Mouse (Mus musculus): Measurements from ENCODE around the gene Sys1.

Gene Sys1

DNA sequence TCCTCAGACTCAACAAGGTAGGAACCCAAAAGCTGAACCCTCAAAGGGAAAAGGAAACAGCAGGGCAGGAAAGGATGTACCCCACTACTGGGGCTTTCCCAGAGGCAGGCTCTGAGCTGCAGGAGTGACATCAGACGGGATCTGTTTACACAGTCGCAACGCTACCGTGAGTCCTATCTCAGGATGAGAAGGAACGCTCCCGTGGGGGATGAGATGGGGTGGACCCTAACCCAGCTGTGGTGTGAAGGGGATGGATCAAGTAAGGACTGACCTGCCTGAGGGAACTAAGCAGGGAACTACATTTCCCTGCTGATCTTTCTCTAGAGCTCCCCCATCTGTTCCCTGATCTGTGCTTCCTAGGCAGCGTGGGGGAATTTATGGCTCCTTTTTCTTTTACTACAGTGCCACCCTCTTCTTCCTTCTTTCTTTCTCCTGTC lies at the start of gene Sys1:
Sys1 (plus strand) TSS at position 101 of the 437 bp plus-strand sequence.
- DNase-seq, result peak; percentile 49 to 62

DNA sequence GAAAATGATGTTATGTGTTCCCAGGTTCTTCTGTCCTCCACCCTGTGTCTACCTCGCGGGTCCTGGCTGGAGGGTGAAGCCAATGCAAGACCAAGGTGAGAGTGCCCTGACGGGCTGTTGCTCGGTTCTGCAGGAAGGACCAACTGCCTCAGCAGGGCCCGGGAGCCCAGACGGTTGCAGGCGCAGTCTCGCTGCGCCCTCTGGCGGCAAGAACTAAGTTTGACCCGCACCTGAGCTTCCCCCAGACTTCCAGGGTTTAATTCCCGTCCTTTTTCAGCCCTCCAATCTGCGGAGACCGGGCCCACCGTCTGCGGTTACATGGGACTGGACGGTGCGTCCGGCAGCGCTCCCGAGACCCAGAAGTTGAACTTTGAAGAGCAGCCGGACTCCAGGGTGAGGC lies 49.1 kb upstream of the Sys1 start:
- DNase-seq, result peak; percentile 48 to 69

DNA sequence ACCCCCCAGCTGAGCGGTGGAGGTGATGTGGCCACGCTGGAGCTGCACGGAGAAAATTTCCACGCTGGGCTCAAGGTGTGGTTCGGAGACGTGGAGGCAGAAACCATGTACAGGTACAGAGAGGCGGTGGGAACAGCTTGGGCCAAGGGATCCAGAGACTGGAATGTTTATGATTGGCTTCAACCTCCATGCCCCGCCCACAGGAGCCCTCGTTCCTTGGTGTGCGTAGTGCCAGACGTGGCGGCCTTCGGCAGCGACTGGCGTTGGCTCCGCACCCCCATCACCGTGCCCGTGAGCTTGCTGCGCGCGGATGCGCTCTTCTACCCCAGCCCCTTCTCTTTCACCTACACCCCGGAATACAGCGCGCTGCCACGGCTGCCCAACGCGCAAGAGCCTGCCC lies 42.6 kb upstream of the Sys1 start:
- DNase-seq, result no peak

DNA sequence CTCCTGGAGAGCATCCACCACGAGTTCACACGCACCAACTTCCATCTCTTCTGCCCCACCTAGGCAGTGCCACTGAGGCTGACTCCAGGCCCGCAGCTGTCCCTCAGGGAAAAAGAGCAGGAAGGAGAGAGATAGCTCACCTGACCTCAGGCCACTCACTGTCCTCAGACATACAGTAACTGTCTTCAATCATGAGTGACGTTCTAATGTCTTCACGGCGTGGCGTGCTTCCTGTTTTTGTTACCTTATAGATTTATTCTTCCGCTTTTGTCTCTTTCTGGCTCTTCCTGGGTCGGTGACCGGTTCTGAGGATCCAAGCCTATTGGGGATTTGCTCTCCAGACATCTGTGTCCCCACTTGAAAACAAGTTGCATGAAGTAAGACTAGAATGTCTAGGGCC lies 42.2 kb upstream of the Sys1 start:
- no peak for DNase-seq

DNA sequence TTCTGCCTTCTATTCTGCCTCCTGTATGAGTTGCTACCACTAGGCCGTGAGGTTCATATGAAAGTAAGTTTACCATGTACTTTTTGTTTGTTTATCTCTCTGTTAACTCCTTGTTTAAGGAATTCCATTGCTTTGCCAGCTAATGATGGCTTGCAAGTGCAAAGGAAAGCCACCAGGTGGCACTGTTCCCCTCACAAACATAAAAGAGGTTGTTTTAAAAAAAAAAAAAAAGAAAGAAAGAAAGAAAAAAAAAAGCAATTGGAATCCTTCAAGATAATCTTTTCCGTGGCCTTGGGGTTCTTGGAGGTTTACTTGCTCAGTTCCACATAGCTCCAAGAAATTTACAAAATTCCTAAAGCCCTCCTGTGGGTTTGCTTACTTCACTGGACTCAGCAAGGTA lies 39.6 kb upstream of the Sys1 start:
- no peak for DNase-seq

DNA sequence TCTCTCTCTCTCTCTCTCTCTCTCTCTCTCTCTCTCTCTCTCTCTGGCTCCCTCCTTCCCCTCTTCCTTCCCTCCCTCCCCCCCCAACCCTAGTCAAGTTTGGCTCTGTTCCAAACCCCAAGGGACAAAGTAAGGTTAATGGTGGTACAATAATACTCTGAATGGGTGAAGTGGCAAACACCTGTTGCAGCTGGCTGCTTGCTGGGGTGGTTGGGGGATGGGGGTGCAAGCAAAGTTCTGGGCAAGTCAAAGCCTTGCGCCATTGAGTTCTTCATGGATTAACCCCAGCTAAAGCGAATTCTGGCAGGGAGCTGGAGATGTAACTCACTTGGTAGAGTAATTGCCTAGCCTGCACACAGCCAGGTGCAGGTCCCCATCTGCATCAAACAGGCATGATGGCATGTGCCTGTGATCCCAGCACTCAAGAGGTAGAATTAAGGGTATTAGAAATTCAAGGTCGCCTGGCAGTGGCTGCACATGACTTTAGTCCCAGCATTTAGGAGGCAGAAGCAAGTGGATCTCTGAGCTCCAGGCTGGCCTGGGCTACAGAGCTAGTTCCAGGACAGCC lies 38.4 kb upstream of the Sys1 start:
- DNase-seq, result peak; percentile 56 to 79

DNA sequence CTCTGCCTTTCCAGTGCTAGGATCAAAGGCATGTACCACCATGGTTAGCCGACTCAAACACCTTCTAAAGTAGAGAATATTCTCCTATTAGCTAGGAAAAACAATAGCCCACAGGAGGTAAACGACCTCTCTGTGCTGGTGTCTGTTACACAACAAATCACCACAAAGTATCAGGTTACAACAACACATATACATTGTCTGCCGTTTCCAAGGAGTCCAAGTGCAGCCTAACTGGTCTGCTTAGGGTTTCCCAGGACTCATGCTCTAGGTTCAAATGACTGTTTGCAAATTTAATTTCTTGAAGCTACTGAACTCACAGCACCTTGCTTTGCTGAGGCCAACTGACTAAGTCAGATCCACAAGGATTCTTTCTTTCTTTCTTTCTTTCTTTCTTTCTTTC lies 37.3 kb upstream of the Sys1 start:
- no peak for DNase-seq

DNA sequence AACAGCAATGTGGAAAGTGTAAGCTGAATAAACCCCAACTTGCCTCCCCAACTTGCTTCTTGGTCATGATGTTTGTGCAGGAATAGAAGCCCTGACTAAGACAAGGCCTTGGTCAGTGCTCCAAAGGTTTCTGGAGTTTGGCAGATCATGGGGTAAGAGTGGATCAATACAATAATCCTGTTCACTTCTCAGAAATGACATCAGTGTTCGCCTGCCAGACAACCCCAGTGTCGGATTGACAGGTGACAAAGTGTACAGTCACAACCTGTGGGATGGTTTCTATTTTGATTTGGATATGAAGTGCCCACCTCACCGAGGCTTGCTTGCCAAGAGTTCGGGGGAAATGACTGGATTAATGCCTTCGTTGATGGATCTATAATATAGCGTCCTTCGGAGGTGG lies 35.5 kb upstream of the Sys1 start:
- DNase-seq, result no peak

DNA sequence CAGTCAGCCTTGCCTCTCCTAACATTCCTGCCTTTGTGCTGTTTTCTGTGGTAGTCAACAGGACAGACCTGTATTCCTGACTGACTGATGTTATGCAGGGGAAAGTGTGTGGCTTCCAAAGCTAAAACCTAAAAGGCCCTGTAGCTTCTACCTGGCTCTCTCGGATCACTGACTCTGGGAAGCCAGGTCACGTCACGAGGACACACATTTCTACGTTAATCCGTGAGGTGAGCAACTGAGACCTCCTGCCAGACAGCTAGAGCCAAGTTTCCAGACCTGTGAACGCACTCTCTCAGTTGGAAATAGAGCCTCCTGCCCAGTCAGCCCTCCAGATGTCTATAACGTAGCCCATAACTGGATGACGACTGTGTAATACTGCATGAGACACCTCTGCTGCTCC lies 34.8 kb upstream of the Sys1 start:
- peak; percentile 73 to 79 for DNase-seq

DNA sequence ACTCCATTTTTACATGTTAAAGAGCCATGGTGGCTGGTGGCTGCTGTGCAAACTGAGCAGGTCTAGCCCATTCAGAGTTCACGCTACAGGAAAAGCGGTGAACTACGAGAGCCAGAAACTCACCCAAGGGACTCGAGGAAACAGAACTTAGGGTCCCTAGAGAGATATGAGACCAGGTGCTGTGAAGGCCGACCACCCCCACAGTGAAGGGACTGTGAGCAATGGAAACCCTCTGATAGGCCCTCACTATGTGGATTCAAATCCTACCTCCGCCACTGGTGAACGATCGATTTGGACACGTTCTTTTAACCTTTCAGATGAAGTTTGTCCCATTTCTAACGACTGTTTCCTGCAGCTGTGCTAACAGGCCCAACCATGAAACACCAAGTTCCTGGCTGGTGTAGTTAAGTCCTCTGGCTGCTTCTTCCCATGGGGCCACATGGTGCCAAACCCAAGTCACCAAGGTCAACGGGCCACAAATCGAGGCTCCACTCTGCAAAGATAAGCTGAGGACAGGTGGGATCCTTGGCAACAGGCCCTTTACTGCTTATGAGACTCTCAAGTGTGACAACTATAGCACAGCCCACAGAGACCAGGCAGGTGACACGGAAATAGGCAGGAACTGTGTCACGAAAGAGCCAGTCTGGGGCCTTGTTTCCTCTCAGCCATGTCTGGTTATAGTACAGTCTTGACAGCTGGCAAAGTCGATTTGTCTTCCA lies 33.9 kb upstream of the Sys1 start:
- no peak for DNase-seq

DNA sequence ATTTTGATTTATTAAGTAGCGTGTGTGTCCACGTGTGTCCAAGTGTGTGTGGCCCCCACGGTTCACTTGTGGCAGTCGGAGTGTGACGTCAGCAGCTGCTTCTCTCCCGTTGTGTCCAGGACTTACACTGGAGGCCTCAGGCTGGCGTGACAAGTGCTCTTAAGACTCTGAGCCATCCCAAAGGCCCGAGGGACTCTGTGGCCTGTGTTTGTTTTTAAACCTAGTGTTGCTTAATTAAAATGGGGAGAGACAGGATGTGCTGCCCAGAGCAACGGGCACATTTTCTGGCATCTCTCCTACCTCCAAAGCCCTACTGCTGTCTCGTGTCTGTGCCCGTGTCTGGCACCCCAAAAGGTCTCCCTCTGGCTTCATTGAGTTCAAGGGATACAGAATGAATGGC lies 33.3 kb upstream of the Sys1 start:
- DNase-seq, result no peak

DNA sequence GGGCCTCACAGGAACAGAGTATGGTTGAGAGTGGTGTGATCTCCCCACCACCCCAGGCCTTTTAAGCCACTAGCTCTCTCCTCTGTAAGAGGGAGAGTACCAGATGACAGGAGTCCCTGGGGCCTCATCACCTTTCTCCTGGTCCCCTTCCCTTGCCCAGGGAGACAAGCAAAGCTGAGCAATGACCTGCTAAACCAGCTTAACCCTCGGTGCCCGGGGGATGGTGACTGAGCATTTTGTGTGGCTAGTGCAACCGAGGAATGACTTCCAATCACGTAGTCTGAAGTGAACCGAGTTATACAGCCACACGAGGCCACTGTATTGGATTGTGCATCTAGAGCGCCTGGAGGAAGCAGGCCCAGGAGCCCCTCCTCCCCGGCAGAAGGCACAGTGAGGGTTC lies 32.4 kb upstream of the Sys1 start:
- no peak for DNase-seq

DNA sequence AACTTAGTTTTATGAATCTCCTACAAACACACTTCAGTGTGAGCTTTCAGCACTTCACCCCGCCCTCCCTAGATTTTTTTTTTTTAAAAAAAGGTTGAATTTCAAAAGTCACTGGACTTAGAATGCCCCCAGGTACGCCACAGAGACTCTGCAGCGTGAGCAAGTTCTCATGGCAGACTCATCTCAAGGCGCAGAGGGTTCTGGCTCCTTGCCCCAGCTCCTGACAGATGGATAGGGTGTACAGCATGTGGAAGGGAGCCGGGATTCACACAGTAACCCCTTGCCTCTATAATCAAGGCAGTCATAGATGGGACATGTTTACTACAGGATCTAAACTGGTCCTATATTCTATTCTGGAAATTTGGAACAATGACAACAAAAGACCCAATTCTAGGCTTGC lies 31.4 kb upstream of the Sys1 start:
- DNase-seq, result peak; percentile 70 to 75

DNA sequence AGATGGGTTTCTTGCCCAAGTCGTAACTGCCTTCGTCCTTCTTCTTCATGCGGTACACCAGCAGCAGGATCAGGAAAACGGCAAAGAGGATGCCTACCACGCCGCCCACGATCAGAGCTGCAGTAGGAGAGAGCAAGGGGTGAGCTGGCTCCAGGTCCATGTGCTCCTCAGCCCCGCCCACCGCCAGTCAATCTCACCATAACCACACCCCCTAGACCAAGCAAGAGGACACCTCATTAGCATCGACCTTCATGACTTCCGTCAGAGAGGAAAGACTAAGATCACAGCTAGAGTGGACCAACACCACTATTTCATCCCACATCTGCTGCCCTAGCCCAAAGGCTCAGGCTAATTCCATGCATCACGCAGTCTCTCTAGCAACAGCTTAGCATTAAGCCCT lies 30.6 kb upstream of the Sys1 start:
- peak; percentile 61 to 64 for DNase-seq

DNA sequence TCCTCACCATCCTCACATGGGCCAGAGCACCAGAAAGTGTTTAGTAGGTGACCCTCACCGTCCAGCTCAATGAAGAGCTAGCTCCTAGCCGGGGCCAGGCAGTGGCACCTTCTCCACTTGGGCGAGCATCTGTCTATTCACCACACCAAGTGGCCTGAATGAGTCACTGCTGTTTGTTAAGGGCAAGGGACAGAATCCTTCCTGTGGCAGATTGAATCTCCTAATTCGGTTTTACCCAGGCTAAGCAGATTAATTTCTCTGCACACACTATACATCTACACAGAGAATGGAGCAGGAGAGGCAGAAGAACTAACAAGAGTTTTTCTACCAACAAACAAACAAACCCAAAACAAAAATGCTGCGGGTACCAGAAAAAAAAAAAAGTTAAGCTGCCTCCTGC lies 29.8 kb upstream of the Sys1 start:
- no peak for DNase-seq

DNA sequence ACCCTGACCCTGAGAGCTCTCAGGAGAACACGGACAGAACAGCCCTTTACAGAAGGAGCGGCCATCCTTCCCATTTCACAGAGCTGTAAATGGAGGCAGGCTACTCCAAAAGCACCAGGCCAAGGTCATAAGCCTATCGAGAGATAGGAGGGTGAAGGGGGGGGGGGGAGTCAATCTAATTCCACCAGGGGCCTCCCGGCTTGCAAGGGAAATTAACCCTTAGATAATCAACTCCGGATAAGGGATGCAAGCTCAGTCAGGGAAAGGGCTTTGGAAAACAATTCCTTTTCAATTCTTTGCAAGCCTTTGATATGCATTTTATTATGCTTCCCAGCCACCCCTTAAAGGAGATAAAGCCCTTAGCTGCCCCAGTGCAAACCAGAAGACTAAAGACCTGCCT lies 28.3 kb upstream of the Sys1 start:
- DNase-seq, result no peak

DNA sequence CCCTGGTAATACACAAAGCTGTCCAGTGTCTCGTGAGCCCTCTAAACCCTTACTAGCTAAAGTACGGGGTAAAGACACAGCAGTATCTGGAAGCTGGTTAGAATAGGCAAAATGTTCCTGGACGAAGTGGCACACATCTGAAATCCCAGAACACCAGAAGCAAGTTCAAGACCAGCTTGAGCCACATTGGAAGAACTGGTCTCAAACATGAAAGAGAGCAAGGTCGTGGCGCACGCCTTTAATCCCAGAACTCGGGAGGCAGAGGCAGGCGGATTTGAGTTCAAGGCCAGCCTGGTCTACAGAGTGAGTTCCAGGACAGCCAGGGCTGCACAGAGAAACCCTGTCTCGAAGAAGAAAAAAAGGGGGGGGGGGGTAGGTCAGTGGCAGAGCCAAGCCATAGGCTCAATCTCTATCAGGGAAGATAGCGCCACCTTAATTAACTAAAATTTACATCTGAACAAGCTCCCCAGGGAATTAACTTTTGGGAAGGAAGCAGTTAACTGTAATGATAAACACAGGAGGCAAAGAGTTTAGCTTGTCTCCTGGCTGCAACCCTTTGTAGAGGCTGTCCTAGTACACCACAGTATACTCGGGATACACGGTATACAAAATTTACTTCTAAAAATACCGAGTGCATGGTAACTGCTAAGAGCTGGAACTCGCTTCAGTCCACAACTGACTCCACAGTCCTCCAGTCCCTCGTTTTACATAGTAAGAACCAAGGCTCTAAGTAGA lies 26.7 kb upstream of the Sys1 start:
- no peak for DNase-seq

DNA sequence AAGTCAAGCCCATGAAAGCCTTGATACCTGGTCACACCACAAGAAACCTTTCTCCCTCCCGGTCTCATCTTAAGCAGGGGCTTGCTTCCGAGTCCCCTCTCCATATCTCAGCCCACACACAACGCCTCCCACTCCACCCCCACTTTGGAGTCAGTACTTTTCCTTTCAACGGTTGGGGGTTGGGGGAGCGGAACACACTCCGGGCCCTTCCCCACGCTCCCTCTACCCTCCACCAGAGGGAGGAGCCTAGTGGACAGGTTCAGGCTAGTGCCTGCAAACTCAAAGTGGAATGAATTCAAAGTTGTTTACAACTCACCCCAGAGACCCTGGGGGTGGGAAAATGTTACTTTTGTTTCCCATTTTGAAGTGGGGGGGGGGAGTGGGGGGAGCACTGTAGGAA lies 26.1 kb upstream of the Sys1 start:
- DNase-seq, result peak; percentile 70 to 75

DNA sequence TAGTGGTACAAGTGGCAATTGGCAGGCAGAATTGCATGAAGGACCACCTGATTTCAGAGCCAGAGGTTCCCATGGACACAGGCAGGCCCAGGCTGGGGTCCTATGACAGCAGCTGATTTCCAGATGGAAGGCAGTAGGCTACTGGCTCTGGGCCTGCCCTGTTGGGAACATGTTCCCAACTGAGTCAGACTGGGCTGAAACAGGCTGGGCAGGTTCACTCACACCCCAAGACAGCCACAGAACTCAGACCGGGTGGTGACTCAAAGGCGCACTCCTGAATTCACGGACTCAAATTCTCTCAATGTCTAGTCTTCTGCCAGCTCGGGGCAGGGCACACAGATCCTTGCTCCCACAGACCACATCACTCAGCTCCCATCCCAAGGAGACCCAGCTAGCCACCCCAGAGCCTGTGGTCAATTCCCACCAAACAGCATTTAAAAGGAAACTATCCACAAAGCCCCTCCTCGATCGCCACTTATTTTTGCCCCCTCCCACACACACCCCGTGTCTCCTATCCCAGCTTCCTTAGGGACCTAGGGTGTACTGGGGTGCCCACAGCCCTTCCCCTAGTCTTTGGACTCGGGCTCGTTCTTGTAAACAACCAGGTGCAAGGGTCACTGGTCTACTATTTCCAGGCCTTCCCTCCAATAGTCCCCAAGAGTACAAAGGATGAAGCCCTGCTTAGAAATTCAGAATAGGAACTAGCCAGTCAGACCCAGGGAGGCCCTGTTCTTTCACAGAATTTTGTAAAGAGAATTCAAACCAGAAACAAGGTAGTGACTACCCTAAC lies 24.9 kb upstream of the Sys1 start:
- peak; percentile 74 to 81 for DNase-seq

DNA sequence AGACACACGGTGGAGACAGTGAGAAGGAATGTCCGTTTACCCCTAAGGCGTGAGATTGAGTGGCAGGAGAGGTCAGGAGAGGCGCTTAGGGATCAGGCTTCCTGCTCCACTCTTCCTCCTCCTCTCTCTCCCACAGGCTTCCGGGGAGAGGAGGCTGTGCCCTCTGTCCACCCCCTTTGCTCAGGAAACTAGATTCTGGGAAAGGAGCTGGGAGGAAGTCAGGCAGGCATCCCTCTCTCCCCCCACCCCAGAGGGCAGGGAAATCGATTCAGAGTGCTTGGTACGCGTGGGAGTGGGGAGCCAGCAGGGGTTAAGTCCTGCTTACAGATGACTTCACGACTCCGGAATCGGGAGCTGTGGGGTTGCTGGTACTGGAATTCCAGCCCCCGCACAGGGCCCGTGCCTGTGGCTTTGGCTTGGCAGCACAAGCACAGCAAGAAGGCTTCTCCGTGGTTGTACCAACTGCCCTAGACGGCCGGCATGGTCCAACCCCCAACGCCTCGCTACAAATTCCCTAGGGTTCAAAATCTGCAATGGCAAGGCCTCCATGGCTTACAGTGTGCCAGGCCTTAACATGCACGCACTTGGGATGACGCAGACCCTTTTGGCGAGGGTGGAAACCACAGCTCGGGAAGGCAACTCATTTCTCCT lies 24.1 kb upstream of the Sys1 start:
- DNase-seq, result peak; percentile 58 to 66

DNA sequence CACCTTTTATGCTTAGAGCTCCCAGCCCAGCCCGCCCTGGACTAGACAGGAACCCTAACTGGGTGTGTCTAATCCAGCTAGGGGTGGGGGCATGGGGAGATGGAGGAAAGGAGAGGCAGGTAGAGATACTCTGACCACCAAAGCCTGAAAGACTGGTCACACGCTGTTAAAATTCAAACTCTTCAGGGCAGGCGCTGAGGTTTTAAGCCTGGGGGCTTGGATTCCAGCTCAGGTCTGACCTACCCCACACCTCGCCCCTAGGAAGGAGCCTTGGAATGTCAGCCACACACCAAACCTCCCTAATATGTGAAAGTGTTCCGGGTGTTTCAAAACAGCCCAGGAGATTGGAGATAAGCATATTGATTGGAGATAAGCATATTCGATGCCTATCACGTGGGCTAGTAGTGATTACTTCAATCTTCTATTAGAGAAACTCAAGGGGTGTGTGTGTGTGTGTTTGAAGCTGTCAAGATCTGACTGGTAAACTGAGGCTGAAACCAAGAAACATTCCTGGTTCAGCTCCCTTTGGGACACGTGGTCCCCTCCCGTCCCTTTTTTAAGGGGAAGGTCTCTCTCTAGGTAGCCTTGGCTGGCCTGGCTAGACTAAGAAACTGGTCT lies 23.4 kb upstream of the Sys1 start:
- peak in 1 of 2 experiments; percentile 52 for DNase-seq

DNA sequence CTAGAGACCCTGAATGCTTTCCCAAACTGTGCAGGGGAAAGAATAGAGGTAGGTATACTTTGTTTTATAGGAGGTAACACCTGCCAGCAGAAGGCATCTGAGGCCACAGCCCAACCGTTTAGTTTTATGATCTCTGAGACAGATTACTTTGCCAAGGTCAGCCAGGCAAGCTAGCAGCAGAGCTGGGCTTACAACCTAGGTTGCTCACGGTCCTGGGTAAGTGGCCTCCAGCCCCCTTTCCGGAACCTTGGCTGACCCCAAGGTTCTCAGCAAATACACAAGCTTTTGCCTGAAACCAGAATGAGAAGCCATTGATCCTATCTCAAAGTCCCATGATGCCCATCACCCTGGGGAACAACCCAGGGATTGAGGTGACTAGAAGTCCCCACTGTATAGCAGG lies 22.1 kb upstream of the Sys1 start:
- DNase-seq, result peak; percentile 48 to 70
